Mouse (Mus musculus) embryo, embryonic 9.5 days (tissue): ENCODE measurements at regions not wholly inside any gene's neighbourhood (a gene's known extent, or its start where the extent isn't known, plus 50 kb on each side); places are given as distances from the start of the nearest gene placed in this dataset.
A peak's percentile ranks its signal among the peaks of the same experiment; 100 is the strongest.
"Not testable (repeated sequence)": the region's sequence is repeated elsewhere in the genome, so short reads cannot be mapped to it uniquely, and the experiment has no call there.

Source experiments
- DNase-seq: peaks from one replicate; pipeline ENCODE4 v3.0.0-alpha.2; 2017; ENCODE audit errors: extremely low spot score

DNA sequence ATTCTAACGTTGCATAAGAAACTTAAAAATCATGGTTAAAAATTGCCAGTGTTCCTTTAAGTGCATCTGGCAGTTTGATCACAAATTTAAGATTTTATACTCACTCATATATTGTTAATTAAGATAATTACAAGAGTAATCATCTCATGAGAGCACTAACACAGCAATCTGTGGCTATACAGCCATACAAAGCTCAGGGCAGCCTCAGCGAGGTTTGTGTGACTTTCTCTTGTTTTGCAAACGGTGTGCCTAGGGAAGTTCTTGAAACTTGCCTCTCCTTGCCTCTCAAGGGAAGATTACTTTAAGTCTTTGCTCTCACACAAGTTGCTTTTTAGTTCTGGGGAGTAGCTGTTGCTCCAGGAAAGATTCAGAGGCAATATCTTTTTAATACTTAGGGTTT lies 58.1 kb upstream of the Slc1a4 start:
- DNase-seq = no peak

DNA sequence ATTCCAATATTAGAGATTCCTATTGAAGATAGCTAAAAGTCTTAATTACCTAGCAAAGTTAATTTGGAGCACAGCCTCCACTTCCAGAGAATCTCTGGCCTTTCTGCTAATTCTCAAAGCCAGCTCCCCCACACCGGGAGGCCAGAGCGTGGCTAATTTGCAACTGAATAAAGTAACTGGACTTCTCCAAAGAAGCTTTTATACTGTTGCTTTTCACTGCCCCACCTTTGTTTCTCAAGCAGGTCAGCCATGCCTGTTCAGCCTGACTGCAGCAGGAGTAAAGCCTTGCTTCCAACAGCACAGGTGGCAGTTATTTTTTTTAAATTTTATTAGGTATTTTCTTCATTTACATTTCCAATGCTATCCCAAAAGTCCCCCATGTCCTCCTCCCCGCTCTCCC lies 60.8 kb upstream of the Slc1a4 start:
- DNase-seq = not testable (repeated sequence)

DNA sequence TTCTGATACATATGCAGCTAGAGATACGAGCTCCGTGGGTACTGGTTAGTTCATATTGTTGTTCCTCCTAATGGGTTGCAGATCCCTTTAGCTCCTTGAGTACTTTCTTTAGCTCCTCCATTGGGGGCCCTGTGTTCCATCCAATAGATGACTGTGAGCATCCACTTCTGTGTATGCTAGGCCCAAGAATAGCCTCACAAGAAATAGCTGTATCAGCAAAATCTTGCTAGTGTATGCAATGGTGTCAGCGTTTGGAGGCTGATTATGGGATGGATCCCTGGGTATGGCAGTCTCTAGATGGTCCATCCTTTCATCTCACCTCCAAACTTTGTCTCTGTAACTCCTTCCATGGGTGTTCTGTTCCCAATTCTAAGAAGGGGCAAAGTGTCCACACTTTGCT lies 61.3 kb upstream of the Slc1a4 start:
- DNase-seq = not testable (repeated sequence)

DNA sequence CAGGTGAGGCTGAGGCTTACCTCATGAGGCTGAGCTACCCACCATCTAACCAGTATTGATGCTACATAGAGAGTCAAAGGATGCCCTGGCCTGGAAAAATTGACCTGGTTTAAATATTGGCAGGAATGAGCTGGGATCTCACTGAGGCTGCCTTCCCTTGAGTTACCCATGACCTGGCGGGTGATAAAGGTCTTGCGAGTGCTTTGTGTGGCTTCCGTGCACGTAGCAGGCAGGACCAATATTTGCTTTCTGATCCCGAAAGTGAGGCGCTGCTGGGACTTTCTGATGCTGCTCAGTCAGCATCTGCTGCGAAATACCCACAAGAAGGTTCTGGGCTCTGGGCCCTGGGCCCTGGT lies 63.3 kb upstream of the Slc1a4 start:
- no peak for DNase-seq

DNA sequence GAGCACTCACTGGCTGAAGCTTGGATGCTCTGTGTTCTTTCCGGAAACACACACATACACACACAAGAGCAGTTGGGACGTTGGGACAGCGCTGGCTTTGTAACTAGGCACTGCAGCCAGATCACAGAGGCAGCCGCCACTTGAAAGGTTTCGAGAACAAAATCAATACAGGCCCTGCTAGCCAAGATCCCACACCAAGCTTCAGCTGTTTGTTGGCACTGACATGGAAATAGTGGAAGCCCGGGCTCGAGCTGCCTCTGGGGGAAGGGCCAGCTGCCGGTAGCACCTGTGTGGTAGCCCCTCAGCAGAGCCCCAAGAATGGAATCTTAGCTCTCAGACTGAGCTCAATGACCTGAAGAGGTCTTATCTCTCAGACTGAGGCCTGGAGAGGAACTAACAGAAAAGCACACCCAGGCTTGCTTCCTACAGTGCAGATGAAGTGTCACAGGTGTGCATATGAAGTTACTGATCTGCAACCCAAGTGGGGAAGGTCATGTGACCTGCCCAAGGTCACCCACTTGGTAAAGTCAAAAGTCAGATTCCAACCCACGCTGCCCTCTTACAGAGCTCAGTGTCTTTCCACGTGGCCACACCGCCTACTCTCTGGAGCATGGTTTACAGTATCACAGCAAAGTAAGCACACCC lies 63.8 kb upstream of the Slc1a4 start:
- DNase-seq = no peak

DNA sequence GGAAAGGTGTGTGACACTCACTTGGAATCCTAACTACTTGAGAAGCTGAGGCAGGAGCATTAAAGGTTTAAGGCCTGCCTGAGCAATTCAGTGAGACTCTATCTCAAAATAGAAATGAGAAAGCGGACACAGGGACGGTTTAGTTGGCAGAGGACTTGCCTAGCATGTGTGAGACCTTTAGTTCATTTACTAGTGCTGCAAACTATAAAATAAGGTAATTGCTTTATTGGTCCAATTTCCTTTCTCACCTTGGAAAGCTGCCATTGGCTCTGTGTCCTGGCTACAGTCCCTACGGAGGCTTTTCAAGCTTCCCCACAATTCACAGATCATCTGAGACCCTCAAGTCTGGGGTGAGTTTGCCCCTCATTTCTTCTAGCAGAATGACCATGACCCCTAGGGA lies 64.4 kb upstream of the Slc1a4 start:
- no peak for DNase-seq

DNA sequence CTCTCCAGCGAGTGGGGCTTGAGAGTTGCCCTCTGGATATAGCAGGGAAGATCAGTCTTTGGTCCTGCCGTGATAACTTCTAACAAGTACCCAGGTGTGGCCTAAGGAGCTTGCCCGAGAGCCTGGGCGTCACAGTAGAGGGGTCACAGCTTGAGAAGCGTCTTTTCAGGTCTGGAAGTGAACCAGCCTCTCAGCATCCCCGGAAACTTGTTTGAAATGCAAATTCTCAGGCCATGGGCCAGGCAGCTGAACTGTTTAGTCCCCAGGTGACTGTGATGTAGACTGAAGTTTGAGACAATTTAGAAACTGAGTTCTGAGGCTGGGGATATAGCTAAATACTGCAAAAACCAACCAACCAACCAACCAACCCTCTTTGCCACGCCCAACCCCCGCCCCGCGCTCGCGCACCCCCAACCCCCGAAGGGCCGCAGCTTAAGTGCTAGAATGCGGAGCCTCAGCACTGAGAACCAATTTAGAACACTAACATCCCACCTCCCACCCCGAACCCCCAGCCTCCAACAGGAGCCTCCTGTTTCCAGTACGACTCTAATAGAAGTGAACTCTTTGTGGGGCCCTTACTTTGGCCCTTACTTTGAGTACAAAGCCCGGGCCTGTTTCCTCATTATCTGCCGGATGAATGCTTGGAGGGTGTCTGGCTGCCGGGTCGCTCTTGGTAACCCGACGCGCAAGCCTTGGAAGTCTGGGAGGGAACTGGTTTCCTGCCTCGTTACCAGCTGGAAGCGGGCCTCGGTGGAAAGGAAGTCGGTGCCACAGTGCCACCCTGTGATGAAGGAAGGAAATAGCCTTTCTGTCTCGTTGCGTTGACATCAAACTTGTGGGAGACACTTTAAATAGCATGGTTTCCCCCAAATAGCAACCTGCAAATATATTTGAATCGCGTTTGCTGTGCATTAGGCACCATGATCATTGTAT lies 68.1 kb upstream of the Slc1a4 start:
- peak; percentile 87 for DNase-seq

DNA sequence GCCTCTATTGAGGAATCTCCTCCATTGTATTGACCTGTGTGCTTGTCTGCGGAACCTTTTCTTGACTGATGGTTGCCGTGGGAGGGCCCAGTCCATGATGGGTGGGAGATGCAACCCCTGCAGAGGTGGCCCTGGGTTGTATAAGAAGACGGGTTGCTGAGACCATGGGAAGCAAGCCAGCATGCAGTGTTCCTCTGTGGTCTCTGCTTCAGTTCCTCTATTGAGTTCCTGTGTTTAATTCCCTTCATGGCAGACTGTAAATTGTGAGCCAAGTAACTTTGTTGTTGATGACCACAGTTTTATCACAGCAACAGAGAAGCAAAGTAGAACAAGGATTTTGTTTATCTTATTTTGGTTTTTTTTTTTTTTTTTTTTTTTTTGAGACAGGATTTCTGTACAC lies 70.9 kb upstream of the Slc1a4 start:
- no peak for DNase-seq

DNA sequence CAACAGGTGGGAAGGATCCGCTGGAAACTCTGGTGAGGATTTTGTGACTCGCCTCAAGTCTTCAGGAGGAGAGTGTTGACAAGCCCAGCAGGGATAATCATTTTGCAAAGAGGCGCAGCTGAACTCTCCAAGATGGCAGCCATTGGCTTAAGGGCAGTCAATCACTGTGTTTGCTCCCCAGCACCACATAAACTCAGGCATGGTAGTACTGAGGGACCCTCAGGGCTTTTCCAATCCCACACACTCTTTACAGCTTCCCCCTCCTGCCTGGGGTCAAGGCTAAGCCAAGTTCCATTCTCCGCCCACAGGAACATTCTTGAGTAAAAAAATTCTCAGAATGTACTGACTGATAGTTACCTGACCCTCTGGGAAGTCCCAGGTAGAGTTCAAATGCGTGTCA lies 72.0 kb upstream of the Slc1a4 start:
- DNase-seq = no peak

DNA sequence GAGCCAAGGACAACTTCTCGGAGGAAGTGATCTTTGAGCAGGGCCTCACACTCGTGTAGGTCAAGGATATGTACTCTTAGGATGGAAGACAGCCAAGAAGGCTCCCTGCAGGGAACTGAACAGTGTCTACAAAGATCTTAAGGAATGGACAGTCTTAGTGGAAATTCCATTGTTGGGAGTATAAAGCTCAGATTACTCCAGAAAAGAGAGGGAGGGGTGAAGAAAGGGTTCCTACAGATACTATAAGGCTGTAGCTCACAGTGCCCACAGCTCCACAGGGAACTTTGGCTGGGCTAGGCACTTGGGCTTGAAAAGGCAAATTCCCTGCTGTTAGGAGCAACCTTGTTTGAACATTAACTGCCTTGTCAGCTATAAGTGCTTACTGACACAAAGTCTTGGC lies 85.6 kb upstream of the Slc1a4 start:
- DNase-seq = no peak

DNA sequence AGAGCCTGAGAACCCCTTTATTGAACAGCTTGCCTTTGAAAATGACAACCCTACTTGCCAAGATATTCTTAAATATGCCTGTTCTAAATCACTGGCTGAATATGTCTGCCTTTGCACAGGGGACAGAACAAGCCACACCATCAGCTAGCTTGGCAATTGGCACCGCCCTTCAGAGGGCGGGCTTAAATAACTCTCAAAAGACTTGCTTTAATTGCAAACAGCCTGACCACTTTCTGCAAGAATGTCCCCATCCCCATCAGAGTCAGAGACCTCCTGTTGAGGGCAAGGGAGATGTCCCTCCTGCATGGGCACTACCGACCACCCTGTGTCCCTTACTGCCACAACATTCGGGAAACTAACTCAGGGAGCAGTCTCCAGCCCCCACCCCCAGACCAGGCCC lies 88.4 kb upstream of the Slc1a4 start:
- DNase-seq = no peak

DNA sequence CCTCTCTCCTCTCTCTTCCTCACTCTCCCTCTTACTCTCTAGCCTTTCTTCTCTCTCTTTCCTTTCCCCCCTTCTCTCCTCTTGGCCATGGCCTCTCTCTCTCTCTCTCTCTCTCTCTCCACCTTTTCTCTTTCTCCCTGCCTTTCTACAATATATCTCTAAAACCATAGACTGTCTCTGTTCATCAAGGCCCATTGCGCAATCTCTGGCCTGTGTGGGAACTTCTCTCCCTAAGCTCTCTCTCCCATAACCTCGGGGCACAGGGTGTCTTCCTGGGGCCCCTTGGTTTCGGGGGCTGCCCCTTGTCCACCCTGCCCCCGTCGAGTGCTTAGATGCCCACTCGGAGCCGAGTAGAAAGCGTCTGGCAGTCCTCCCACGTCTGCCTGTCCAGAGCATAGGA lies 103.5 kb upstream of the Slc1a4 start:
- DNase-seq = no peak

DNA sequence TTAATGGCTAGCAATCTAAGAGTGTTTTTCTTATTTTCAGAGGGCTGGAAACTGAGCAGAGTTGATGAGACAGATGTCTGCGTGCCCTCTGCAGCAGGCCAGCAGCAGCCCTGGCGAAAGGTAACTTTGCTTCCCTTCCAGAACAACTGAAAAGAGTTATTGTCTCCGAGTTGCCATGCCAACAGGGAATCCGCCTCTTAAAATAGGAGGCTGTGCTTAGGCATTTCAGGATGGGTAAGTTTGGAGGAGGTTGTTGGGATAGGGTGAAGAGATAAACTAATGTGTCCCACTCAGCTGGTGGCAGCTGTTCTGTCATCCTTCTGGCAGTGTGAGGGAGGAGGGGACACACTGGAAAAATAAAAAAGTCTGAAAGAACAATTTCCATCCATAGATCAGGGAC lies 100.6 kb upstream of the Sertad2 start:
- no peak for DNase-seq

DNA sequence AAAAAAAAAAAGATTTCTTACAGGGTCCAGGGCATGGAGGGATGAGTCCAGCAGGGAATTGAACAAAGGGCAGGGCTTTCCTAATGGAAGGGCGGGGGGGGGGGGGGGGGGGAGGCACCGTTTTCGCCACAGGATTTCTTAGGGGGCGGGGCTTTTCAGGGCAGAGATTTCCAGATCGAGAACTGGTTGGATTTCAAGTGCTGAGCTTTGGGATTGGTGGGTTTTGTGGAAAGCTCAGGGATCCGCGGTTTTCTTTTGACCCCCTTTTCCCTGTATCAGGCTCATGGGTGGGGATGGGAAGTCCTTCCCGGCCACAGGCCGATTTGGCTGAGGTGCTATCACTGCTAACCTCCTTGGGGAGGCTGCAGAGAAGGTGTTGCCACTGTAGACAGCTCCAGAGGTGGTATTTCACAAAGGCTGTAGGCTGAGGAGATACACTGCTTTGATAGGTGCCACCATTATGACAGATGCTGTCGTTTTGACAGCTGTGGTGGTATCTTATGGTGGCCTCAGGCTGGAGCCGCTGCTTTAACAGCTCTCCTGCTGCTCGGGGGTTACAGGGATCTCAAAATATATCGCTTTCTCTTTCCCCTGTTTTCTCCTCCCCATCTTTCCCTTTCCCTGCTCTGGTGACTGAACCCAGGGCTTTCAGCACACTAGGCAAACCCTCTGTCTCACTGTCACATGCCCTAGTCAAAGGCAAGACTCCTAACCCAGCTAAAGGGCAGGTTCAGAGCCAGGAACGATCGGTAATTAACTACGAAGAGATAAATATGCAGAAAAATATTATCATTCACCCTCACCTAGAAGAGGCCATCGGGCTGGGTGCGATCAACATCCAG lies 97.8 kb upstream of the Sertad2 start:
- no peak for DNase-seq

DNA sequence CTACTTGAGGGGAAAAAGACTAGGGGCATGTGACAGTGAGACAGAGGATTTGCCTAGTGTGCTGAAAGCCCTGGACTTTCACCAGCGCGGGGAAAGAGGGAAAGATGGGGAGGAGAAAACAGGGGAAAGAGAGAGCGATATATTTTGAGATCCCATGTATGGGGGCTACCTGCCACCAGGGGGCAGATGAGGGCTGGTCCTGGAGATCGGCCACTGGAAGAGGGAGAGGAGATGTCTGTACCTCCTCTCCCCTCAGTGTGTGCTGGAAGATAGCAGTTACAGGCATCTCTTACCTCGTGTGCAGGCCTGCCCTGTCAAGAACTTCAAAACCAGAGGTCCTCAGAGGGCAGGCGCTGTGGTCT lies 97.2 kb upstream of the Sertad2 start:
- DNase-seq = peak; percentile 80

DNA sequence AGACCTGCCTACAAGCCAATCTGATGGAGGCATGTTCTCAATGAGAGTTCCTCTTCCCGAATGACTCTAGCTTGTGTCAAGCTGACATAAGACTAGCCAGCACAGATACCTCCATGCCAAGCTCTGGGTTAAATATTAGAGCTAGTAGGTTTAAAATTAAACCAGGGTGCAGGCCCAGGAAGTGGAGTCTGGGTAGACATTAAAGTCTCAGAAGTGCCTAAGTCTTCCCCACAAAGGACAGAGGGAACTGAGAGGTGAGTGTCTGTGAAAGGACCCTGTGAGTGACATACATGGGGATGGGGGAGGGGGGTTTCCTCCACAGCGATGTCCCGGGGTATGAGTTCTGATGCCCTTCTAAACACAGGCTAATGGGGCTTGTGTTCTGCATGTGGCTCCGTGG lies 90.2 kb upstream of the Sertad2 start:
- DNase-seq = no peak

DNA sequence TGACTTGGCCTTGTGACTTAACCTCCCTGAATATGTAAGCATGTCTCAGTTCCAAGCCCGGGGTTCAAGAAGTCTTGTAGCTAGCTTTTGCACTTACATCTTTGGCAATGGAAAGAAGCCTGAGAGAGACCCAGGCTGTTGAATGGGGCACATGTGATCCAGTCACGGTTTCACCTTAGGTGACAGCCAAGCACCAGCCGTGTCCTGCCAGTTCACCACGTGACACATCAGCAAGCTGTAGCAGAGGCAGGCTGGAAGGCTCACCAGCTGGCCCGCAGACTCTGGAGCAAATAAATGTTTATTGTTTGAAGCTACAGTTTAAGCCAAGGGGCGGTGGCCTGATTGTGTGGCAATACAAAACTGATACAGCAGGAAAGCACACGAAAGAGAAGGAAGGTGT lies 89.3 kb upstream of the Sertad2 start:
- no peak for DNase-seq

DNA sequence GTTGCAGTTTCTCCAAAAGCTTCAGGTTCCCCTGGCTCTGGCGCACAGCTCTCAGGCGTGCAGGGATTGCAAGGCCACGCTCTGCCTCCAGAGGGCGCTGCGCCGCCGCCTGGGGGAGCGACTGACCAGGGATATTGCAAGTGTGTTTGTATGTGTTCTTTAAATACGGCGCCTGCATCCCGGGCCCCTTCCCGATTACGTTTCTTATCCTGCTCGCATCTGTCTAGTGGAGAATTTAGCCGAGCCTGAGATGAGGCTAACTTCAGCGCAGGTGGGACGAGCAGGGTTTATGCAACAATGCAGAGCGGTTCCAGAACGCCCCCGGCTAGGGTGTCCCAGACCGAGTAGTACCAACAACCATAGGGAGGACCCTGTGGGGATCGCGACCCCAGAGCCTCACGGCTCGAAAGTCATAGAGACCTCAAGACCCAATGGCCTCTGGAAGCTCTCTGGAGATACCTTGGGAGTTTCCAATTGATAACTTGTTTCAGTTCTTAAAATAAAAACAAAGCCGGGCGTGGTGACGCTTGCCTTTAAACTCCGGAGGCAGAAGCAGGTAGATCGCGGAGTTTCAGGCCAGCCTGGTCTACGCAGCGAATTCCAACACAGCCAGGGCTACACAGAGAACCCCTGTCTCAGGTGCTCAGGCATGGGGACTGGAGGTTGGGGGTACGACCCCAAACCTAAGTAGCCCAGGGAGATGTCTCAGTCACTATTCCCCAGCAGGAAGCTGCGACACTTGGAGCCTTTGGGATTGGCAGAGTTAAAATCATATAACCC lies 87.8 kb upstream of the Sertad2 start:
- DNase-seq = peak; percentile 94

DNA sequence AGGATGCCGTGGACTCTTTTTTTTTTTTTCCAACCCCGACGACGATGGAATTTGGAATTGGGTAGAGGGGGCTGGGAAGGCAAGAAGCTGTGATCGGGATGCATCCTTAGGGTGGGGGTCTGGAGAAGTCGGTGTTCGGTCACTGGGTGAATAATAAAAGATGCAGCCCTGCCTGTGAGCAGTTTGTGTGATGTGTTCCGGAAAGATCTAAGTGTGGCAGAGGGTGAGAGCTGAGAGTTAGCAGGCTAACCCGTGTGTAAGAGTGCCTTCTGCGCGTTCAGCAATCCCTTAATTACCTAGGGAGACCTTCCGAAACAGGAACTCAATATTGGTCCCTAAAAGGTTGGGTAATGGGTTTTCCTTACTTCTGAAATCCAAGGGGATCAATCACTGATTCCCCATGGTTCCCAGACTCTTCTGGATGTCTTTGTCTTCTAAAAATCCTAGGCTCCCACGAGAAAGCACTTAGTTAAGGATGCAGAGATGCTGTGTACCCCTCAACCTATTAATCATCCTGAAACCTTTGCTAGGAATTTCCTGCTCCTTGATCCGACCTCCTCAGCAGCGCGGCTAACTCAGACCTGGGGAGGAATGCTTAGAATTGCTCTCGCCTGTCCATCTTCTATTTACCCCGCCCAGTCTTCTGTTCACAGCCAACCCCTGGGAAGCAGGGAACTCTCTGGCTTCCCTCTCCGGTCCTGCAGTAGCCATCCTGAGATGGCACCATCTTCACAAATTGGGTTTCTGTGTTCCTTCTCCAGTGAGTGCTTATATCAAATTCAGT lies 87.0 kb upstream of the Sertad2 start:
- DNase-seq = peak; percentile 67

DNA sequence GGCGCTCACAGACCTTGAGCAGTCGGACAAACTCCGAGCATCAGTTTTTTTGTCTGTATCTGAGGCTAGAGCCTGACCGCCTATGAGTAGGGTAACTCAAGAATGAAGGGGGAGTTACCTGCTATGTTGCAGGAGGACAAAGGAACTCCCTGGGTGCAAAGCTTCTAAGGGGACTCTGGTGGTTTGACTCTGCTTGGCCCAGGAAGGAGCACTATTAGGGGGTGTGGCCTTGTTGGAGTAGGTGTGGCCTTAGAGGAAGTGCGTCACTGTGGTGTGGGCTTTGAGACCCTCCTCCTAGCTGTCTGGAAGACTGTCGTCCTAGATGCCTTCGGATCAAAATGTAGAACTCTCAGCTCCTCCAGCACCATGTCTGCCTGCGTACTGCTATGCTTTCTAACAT lies 83.9 kb upstream of the Sertad2 start:
- DNase-seq = no peak

DNA sequence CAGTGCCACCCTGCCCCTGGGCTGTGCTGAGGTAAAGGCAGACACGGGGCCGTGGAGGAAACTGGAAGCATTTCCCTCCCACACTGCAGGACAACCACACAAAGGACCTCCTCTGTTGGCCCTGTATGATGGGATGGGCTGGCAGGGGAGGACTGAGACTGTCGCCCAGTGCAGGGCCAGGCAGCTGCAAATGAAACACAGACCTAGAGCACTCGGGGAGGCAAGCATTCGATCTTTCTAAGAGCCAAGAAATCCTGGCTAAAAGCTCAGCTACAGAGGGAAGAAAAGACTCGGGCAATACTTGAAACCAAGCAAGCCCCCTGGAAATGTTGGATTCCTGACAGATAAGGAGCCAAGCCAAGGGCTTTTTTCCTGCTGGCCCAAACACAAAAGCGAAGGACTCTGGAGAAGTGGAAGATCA lies 82.5 kb upstream of the Sertad2 start:
- no peak for DNase-seq
